In genomic region chr10:98868351-98868908, GRCm38 (mm10) we compare ENCODE assay signal across 23 mouse cellular contexts. TPM values are rescaled to one million over a fixed set of nuclear protein-coding genes. Genes with fewer than 3 reads are reported as not detected.
A peak's percentile ranks its signal among the peaks of the same experiment; 100 is the strongest.
DNase-seq lines count a peak whose midpoint lies in the region; ATAC-seq and TF ChIP-seq lines count a peak whose summit lies in the region.
"Had no signal": no experiment of that assay in that cellular context is flagged by ENCODE, and none has a peak within 500 bp of the region (broad histone marks: within the 10 kb centered on the region; RNA-seq: fewer than 3 reads in every experiment).

No protein-coding gene starts in this region.

- H3K9ac ChIP-seq in intestine, embryonic 15.5 days = no peak overlapping the region
- no peak overlapping the region for H3K9ac ChIP-seq in intestine, postnatal 0 days (ENCODE audit: low read depth, low read length)
- H3K9ac ChIP-seq: embryonic facial prominence, embryonic 12.5 days; forebrain, embryonic 13.5 days; forebrain, embryonic 15.5 days had no signal

- no peak overlapping the region for H3K27ac ChIP-seq in intestine, embryonic 15.5 days
- H3K27ac ChIP-seq in intestine, postnatal 0 days (ENCODE audit: low read depth, low read length) = no peak overlapping the region
- H3K27ac ChIP-seq in small intestine, adult 2 months (ENCODE audit: insufficient read depth, low read depth, low read length) = peak overlapping the region; percentile 0; the same call in 1 of the 2 replicates
- H3K27ac ChIP-seq: embryonic facial prominence, embryonic 10.5 days; embryonic facial prominence, embryonic 12.5 days; forebrain, embryonic 13.5 days; forebrain, embryonic 15.5 days had no signal

- no peaks in the 10 kb centered on the region for H3K4me1 ChIP-seq in intestine, embryonic 15.5 days (replicated peaks)
- no peaks in the 10 kb centered on the region for H3K4me1 ChIP-seq in intestine, postnatal 0 days (replicated peaks; ENCODE audit: control insufficient read depth, insufficient read depth, low read length)
- peaks cover 8% of the 10 kb centered on the region; the same call in 1 of the 2 replicates for H3K4me1 ChIP-seq in small intestine, adult 2 months (ENCODE audit: control insufficient read depth, insufficient read depth, insufficient read length, low read length)
- H3K4me1 ChIP-seq: embryonic facial prominence, embryonic 12.5 days; forebrain, embryonic 13.5 days; forebrain, embryonic 15.5 days had no signal

- DNase-seq in layer of hippocampus, adult 11-12 months (ENCODE audit: low spot score) = no peak
- DNase-seq in left cerebral cortex, adult 18-20 months (ENCODE audit: low spot score in 2 of 2) = no peak
- DNase-seq: adrenal gland, adult 8-10 months; adrenal gland, postnatal 14 days; adrenal gland, postnatal 36 days; B cell, adult 2 months; cerebellum, adult 11-12 months; cerebellum, adult 2 months; cerebellum, adult 9-10 months; cerebellum, postnatal 10 days; cerebellum, postnatal 25 days had no signal

- 69% methylated on average over 4 of the region's 4 CpGs for WGBS in intestine, embryonic 15.5 days
- WGBS in intestine, postnatal 0 days = 42% methylated on average over 4 of the region's 4 CpGs
- 45% methylated on average over 4 of the region's 4 CpGs for WGBS in small intestine, adult 2 months

- H3K4me3 ChIP-seq in intestine, embryonic 15.5 days (replicated peaks) = no peak overlapping the region
- no peak overlapping the region for H3K4me3 ChIP-seq in intestine, postnatal 0 days (ENCODE audit: low read depth, low read length)
- no peak overlapping the region for H3K4me3 ChIP-seq in small intestine, adult 2 months (ENCODE audit: low read depth, low read length)
- H3K4me3 ChIP-seq: embryonic facial prominence, embryonic 10.5 days; embryonic facial prominence, embryonic 12.5 days; forebrain, embryonic 13.5 days; forebrain, embryonic 15.5 days had no signal

- TF ChIP-seq CTCF in intestine, postnatal 0 days (IDR thresholded peaks at IDR 0.05; ENCODE audit: low read depth) = no peak
- TF ChIP-seq CTCF in small intestine, adult 2 months (IDR thresholded peaks at IDR 0.05; ENCODE audit: extremely low read depth, insufficient read length, insufficient replicate concordance, low read depth, low read length) = no peak

- no peak for TF ChIP-seq POLR2A in small intestine, adult 2 months (IDR thresholded peaks at IDR 0.05; ENCODE audit: low read depth, low read length)

- ATAC-seq in intestine, embryonic 15.5 days = peak; percentile 58
- peak; percentile 75 for ATAC-seq in intestine, postnatal 0 days
- ATAC-seq: activated CD4-positive, CD25-positive, alpha-beta regulatory T cell, adult 4 months; CD4-positive, CD25-positive, alpha-beta regulatory T cell, adult 4 months; forebrain, embryonic 13.5 days; forebrain, embryonic 15.5 days; Patski had no signal

- H3K36me3 ChIP-seq in intestine, embryonic 15.5 days = no peaks in the 10 kb centered on the region
- no peaks in the 10 kb centered on the region for H3K36me3 ChIP-seq in intestine, postnatal 0 days (ENCODE audit: control insufficient read depth, insufficient read depth)
- no peaks in the 10 kb centered on the region for H3K36me3 ChIP-seq in small intestine, adult 2 months (ENCODE audit: control insufficient read depth, insufficient read depth, low read length)
- H3K36me3 ChIP-seq: embryonic facial prominence, embryonic 10.5 days; embryonic facial prominence, embryonic 12.5 days; forebrain, embryonic 15.5 days; G1E had no signal

- H3K27me3 ChIP-seq in intestine, embryonic 15.5 days (replicated peaks) = no peaks in the 10 kb centered on the region
- H3K27me3 ChIP-seq in intestine, postnatal 0 days (replicated peaks; ENCODE audit: control insufficient read depth, insufficient read depth, low read length) = no peaks in the 10 kb centered on the region
- no peaks in the 10 kb centered on the region for H3K27me3 ChIP-seq in small intestine, adult 2 months (ENCODE audit: control insufficient read depth, insufficient read depth, low read length)
- H3K27me3 ChIP-seq: CH12.LX; embryonic facial prominence, embryonic 12.5 days; forebrain, embryonic 13.5 days; forebrain, embryonic 15.5 days; Patski had no signal

- no peaks in the 10 kb centered on the region for H3K9me3 ChIP-seq in intestine, embryonic 15.5 days
- H3K9me3 ChIP-seq in intestine, postnatal 0 days (ENCODE audit: control insufficient read depth) = no peaks in the 10 kb centered on the region
- H3K9me3 ChIP-seq: embryonic facial prominence, embryonic 10.5 days; embryonic facial prominence, embryonic 12.5 days; forebrain, embryonic 13.5 days; forebrain, embryonic 15.5 days; G1E had no signal

- H3K4me2 ChIP-seq in intestine, embryonic 15.5 days (replicated peaks) = no peak overlapping the region
- no peak overlapping the region for H3K4me2 ChIP-seq in intestine, postnatal 0 days (replicated peaks; ENCODE audit: low read depth)
- H3K4me2 ChIP-seq: embryonic facial prominence, embryonic 12.5 days; forebrain, embryonic 13.5 days; forebrain, embryonic 15.5 days had no signal

RNA-seq across cellular contexts. Expression of gene Atp2b1, which starts 45.8 kb away (rescaled TPM):
- polyA plus RNA-seq in intestine, embryonic 15.5 days (2015; fragmentation: Nextera tagmentation; extraction: Ambion mirVana) = 155 and 176 TPM in 2 replicates
- 179 and 193 TPM in 2 replicates for polyA plus RNA-seq in intestine, postnatal 0 days (2015; fragmentation: Nextera tagmentation; extraction: Ambion mirVana)
- 4.1 and 7.3 TPM in 2 replicates for polyA plus RNA-seq in small intestine, adult 2 months (2012; rRNA removed)
- 100 to 1,000 TPM; 656 to 703 TPM for total RNA-seq in left cerebral cortex, adult 18-20 months (2021)

Comparison
In these comparisons a context has a peak if more than half of its experiments do, and no peak if none do; other contexts are left out.
1. RNA of gene Atp2b1, which starts 45.8 kb away (polyA plus RNA-seq): 179 to 193 TPM in intestine, postnatal 0 days and 155 to 176 TPM in intestine, embryonic 15.5 days; 4.1 to 7.3 TPM in small intestine, adult 2 months; every median in the first group is over 10 times any median in the second.